Mouse (Mus musculus) erythroblast, adult 5-6 weeks (primary cell): ENCODE results near the gene Cend1. TPM values are rescaled to one million over a fixed set of nuclear protein-coding genes. Genes with fewer than 3 reads are reported as not detected.
"Not testable (repeated sequence)": the region's sequence is repeated elsewhere in the genome, so short reads cannot be mapped to it uniquely, and the experiment has no call there.

Source experiments
- ATAC-seq: replicated peaks from 2 replicates; pipeline ENCODE4 v1.8.0; 2016; ENCODE audit warnings: moderate number of reproducible peaks, mild to moderate bottlenecking, moderate TSS enrichment, inconsistent platforms; ENCODE audit not compliant: poor library complexity, low FRiP score, severe bottlenecking
- total RNA-seq, 2 experiments: library from RNA; stranded (forward) in 1 of 2; stranded (reverse) in 1 of 2; fragments of 150-400 nt in 1 of 2; fragments of 200-764, 138-1000 nt in 1 of 2; gene quantifications; 2 replicates each; pipeline versions ENCODE4 v1.2.3 to v1.2.4; 2015 to 2017; ENCODE audit warnings: low replicate concordance in 2 of 2

The Cend1 gene
- total RNA-seq, 2 experiments from 2014 or later = not detected

DNA sequence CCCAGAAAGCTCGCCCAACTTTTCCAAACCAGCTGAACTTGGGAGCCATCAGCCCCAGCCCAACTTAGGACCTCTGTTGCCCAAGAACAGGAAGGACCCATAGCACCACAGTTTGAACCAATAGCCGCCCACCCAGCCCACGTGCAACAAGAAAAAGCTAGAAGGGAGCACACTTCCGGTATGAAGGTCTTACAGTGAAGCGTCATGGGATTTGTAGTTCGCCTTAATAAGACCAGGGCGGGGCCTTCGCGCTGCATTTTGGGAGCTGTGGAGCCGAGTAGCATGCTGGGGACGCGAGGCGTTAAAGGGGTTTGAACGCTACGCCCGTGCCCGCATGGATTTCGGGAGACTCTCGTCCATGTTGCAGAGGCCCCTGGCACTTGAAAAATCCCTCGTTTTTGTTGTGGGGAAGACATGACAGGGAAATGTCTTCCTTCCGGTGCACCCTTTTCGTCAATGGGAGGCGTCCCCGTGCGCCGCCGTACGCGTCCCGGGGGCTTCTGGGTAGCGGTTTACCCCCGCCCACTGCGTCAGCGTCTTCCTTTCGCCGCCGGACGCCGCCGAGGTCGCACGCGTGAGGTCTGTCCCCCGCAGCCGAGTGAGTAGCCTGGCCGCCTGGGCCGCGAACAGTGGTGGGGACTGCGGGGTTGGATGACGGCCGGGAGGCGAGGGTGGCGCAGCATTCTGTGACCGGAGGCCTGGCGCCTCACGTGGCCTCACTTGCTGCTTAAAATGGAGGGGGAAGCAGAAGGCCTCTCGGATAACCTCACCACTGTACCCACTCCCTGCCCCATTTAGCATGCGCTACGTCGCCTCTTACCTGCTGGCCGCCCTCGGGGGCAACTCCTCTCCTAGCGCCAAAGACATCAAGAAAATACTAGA is 18.1 kb upstream of the Cend1 start, which contains the start of gene Rplp2:
Rplp2 (plus strand) TSS at position 261 of the 882 bp plus-strand sequence.
- peak; percentile 86 for ATAC-seq

DNA sequence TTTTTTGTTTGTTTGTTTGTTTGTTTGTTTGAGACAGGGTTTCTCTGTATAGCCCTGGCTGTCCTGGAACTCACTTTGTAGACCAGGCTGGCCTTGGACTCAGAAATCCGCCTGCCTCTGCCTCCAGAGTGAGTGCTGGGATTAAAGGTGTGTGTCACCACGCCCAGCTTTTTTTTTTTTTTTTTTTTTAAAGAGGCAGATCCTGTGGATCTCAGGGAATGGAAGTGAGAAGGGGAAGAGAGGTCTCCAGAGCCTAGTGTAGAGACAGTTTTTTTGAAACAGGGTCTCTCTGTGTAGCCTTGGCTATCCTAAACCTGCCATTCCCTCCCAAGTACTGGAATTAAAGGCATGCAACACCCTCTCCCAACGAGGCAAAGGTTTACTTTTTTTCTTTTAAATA is 17.1 kb upstream of the Cend1 start:
- not testable (repeated sequence) for ATAC-seq

DNA sequence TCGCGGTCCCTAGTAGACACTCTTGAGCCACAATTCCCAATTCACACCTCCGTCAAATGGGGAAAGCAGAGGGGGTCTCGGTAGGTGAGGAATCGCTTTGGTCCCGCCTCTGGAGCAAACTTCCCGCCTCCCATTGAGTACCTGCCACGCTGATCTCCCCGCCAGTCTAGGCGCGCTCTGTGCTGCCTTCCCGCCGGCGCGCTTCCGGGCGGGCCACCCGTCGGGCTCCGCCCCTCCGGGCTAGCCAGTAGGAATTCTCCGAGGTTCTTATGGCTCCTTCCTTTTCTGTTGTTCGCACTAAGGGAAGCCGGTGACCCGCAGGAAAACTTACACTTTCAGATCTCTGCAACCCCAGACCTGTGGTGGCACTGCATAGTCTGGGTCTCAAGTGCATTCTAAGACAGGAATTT is 14.5 kb upstream of the Cend1 start, which contains the start of gene Pidd1:
Pidd1 (minus strand) TSS at position 198 of the 410 bp plus-strand sequence.
- peak; percentile 57 for ATAC-seq

DNA sequence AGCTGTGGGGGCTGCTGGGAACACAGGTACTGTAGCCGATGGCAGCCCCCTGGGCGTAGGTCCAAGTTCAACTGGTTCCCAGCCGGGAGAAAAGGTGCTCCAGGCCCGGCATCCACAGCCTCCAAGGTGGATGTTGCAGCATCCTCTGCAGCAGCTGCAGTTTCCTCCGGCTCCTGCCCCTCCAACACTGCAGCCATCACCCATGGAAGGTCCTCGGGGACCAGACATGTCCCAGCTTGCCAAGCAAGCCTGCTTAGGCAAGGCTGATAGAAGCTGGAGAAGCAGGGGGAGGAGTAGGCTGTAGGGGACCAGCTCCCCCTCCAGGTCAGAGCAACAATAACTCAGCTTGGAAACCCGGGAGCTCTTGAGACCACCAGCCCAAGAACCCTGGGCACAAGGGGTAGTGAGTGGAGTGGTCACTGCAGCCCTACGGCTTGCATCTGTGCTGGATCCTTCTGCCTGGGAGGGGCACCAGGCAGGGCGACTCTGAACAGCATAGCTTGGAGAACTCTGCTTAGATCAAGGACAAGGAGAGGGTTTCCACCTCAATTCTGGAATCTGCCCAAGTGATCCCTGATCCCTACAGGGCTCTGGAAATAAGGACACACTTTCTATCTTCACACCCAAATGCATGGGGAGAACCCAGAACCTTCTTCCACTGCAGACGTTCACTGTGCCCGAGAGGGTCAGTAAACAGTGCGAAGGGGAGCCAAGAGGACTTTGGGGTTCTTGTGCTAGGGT is 14.0 kb upstream of the Cend1 start:
- peak; percentile 39 for ATAC-seq

DNA sequence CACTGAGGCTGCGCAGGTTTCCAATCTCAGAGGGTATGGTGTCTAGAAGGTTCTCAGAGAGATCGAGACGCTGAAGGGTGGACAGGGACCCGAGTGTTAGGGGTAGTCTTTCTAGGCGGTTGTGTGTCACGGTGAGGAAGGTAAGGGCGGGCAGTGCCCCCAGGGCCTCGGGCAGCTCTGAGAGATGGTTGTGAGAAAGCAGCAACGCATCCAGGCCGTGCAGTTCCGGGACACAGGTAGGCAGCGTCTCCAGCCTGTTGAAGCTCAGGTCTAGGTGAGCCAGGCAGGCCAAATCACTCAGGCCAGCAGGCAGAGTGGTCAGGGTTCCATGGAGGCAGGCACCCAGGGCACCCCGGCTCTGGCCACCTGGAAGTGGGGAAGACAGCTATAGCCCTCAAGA is 12.9 kb upstream of the Cend1 start:
- no peak for ATAC-seq

DNA sequence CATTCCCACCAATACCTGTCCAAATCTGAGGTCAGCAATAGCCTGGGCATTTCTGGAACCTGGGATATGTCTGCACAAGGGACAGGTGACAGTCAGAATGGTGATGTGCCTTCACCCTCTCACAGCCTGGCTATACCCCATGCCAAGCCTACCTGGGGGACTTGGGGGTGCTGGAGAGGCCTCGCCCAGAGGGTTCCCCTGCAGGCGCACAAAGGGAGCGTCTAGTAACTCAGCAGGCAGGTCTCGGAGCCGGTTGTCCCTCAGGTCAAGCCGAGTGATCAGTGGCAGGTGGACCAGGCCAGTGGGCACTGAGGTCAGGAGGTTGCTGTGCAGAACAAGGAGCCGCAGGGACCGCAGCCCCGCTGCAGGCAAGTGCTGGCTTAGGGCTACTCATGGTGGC is 12.2 kb upstream of the Cend1 start:
- ATAC-seq = no peak

DNA sequence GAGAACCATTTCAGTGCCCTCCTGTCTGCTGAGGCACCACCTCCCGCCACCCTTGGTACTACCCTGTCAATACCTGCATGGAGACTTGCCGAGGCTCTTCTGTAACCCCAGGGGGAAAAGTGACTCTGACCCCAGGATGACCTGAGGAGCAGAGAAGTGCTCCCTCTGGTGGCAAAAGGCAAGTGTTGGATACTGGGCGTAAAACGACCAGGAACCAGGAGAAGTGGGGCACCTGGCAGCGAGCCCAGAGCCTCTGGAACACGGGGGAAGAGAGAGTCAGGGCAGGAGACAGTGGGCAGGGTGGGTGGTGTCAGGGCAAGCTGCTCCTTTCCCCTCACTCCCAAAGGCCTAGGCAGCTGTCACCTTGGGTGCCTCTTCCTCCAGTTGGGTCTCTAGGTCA is 11.3 kb upstream of the Cend1 start:
- ATAC-seq = no peak

DNA sequence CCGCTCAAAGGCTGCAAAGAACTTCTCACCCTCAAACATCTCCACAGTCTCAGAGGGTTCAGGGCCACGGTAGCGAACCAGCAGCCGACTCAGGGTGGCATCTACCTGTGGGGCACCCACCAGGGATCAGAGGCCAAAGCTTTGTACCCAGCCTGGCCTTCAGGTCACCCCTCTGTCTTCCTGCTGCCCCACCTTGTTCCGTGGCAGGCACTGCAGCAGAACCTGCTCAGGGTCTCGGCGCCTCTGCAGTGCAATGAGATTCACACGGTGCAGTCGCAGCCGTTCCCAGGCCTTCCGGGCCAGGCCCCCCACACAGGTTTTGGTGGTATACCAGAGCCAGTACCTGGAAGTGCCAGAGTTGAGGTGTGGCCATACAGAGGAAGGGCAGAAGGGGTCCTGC is 10.5 kb upstream of the Cend1 start:
- ATAC-seq = no peak

DNA sequence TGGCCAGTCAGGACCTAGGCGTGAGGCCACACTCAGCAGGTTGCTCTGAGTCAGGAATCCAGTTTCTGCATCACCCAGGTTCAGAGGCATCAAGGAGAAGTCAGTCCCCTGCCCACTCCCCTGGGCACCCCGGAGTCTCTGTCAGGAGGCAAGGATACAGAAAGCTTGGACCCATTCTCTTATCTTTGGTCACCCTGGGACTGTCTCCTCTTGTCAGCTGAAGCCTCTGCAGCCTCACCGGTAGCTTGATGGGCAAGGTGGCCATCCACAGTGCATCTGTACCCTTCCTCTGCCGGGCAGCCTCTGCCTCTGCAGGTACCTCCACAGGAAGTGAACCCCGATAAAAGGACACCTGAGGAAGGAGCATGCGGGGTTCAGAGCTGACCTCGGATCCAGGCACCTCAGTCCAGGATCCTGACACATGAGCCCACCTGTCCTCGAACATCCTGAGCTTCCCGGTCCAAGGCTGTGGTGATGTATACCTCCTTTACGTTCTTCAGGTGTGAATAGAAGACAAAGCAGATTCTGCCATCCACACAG is 9.9 kb upstream of the Cend1 start:
- ATAC-seq = no peak

DNA sequence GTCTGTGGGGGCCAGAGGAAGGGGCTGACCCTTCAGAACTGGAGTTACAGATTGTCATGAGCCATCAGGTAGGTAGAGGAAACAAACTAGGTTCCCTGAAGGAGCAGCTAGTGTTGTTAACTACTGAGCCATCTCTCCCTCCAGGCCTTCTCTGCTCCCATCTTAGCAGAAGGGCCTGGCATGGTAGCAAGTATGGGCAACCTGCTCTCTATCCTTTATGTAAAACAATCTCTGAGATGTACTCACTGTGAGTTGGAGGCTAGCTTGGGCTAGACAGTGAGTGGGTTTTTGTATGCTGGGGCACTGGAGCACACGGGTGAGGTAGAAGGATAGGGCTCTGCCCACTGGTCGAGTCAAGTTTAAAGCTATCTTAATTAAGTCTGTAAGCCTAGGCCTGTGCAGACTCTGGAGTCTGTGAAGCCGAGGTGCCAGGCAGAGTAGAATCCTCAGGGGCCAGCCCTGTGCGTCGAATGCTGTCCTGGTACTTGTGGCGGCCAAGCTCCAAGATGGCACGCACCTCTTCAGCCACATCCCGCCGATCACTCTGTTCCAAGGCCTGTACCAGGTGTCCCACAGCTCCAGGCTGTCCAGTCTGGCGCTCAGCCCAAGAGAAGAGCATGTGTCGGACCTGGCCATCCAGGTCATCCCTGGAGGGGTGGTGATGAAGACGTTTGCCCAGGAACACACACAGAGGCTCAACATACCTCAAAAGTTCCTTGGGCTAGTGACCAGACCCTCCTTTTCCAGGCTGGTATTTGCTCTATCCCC is 9.1 kb upstream of the Cend1 start:
- no peak for ATAC-seq

DNA sequence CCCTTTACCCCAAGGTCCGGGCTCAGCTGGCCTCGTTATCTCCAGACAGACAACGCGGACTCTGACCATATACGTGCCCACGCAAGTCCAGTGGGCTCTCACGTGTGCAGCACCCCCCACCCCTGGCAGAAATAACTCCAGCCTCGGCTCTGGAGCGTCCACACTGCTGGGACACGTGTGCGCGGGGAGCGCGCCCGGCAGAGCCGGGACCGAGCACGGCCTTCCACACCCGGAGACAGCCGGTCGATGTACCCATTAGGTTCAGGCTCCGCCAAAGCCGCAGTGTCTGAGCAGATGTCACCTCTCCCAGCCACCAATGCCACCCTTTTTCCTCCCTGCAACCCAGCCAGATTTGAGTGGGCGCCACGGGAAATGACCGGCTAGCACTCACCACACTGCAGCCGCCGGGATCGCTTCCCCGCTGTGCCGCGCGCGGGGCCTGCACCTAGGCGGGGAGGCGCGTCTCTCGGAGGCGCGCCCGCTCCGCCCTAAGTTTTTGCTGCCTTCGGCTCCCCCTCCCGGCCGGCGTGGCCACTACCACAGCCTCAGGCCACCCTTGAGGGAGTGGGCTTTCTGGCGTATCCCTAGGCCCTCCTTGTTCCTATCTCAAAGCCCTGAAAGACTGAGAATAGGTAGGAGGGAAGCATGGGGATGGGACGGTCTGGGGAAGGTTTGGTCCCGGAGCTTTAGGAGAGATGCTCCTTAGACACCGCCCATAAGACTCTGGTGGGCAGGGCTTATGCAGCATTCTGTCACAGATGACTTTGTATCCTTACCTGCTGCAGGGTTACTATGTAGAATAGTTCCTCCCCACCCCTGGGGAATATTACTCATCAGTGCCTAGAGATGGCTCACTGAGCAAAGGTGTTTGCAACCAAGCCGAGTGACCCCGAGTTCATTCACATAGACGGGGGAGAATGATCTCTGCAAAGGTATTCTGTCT is 8.2 kb upstream of the Cend1 start, which contains the start of gene Slc25a22:
Slc25a22 (minus strand) TSS at position 715 of the 943 bp plus-strand sequence.
- ATAC-seq = peak; percentile 65

DNA sequence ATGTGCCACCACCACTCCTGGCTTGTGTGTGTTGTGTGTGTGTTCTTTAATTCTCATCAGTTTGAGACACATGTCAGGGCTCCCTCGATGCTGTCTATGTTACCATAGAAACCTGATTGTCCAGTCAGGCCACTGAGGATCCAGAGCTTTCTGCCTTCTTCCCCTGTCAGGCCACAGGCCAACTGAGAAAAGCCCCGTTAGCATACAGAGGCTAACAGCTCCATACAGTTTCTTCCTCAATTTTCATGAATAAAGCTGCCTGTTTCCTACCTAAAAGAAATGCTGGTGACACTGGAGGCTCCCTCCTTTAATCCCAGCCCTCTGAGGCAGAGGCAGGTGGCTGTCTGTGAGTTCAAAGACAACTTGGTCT is 7.2 kb upstream of the Cend1 start:
- no peak for ATAC-seq

DNA sequence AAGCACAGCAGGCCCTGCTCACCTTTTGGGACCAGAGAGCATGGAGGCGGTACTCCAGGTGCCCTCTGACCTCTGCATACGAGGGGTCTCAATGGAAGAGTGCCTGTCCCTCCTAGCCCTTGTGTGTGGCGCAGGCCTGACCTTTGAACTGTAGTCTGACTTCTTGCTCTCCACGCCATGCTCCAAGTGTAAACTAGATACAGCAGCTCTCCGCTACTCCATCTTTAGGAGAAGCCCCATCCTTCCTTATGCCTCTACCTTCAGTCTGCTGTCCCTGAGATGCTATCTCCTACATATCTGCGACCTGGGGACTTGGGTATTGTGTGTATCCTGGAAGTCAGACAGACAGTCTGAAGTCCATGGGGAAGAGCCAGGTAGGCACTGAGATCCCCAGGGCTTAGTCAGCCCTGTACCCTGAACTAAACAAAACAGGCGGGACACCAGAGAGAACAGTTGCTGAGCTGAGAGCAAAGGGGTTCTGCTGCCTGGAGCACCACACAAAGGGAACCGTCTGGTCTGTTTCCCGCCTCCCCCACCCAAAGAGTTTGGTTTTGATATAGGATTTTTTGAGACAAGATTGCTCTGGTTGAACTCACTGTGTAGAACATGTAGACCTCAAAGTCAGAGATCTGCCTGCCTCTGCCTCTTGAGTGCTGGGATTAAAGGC is 6.7 kb upstream of the Cend1 start:
- no peak for ATAC-seq

DNA sequence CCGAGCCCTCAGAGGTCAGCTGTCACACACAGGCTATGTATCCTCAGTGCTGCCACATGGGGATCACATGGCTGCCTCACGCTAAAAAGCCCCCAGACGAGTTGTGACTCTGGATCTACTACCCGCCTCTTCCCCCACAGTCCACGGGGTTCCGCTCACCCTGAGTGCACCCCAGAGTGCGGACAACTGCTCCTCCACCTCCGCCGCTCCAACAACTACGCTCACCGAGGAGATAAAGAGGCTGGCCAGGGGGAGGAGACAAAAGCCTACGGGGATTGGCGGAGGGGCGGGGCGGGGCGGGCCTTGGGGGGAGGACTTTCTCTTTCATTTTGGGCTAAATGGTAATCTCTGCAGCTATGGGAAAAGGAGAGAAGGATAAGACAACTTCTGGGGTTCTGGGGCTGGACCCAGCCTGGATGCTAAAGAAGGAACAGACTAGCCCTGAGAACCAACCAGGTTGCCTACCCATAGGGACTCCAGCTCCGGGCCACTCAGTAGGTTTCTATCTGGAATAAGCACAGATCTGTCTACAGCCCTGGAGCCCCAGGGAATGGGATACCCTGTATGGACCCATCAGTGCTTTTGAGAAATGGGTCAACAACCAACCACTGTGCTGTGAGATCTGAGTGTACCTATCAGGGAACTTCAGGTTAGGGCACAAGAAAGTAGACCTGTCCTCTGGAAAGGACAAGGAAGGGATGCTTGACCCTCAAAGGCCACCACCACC is 6.0 kb upstream of the Cend1 start:
- peak; percentile 71 for ATAC-seq

DNA sequence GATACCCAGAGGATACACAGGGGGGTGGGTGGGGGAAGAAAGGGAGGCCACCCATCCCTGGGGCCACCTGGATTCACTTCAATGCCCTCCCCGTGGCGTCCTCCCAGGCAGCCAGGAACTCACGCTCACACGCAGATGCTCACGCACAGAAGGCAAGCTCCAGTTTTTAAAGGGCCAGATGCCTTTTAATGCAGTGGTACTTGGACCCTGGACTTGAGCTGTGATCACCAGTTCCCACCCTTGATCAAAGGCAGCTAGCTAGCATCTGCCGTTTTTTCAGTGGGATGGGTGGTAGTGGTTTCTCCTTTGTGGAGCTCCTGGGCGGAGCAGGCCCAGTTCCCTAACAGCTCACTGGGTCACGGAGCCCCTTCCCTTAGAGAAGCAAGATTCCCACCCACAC is 5.2 kb upstream of the Cend1 start:
- ATAC-seq = no peak

DNA sequence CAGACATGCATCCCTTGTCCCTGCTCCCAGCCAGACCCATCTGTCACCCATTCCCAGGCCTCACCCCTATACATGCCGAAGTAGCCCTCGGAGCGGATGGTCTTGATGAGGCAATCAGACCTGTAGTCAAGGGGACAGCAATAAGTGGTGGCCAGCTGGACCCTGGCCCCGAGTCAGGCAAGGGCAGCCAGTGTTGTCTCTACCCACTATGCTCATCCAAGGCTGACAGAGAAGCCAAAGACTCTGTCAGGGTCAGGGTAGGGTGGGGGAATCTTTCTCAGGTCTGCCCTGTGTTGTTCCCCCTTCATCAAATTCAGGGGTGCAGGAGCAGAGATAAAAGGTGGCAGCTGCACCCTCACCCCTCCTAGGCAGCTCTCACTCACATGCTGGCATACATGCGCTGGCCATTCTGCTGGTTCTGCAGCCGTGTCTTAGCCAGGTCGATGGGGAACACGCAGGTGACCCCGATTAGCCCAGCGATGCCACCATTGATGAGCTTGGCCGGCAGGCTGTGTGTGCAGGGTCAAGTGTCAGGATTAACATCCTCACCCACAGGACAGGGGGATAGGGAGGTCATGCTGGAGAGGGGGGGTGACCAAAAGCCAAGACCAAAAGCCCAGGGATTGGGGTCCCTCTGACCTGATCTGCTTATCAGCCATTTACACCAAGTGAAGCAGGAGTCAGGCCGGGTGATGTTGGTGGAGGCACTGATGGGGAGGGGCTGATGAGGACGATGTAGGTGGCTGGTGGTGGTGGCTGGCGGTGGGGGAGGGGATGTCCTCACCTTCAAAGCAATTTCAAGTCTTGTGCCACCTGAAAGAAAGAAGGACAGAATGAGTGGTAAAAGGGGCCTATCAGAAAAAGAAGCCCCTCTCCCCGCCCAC is 4.5 kb upstream of the Cend1 start:
- ATAC-seq = no peak
